Mouse (Mus musculus): ENCODE data around the gene Runx1.

DNA sequence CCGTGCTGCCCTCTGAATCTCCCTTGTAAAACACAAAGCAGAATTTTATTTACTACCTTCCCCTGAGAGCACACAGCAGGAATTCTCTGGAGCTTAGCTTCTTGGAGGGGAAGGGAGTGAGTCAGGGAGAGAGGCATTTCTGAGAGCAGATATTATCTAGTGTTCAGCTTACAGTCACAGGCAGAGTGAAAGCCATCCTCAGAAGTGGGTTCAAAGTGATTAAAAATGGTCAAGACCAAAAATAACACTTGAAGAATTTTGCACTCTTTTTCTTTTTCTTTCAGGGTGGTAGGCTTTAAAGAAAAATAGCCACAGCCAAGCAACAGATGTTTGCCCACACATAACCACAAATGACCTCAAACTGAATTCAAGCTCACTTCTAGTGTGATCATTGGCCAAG is 115.8 kb downstream of the Runx1 start:
- TF ChIP-seq CTCF (IDR thresholded peaks at IDR 0.05; ENCODE audit: low read depth) (no peak), EP300 (IDR thresholded peaks at IDR 0.05; ENCODE audit: low read depth) (no peak)

All from liver, embryonic 14.5 days (tissue).